Mouse (Mus musculus): ENCODE results near the gene Ell2.

GRCm38 (mm10) chr13:75762759-75763158 lies 56.2 kb downstream of the Ell2 start:
- no peak for TF ChIP-seq POLR2A (IDR thresholded peaks at IDR 0.05; ENCODE audit: insufficient read depth, low read length)
- TF ChIP-seq CTCF (IDR thresholded peaks at IDR 0.05; ENCODE audit: low read depth, low read length) = no peak
- no peak for TF ChIP-seq EP300 (IDR thresholded peaks at IDR 0.05; ENCODE audit: insufficient read depth, low read depth, low read length)
